Mouse (Mus musculus) midbrain, embryonic 16.5 days (tissue): ENCODE measurements at regions not wholly inside any gene's neighbourhood (a gene's known extent, or its start where the extent isn't known, plus 50 kb on each side); places are given as distances from the start of the nearest gene placed in this dataset.
"Not testable (repeated sequence)": the region's sequence is repeated elsewhere in the genome, so short reads cannot be mapped to it uniquely, and the experiment has no call there.

Experiments used
- ATAC-seq: fragments of 200-750 bp; cut with Nextera tagmentation; 2 replicates; pipeline ENCODE4 v1.8.0; 2017; ENCODE audit warnings: moderate TSS enrichment
- H3K27ac ChIP-seq: fragments of 300-500 bp; sonication (generic); 2 replicates; pipeline ENCODE4 v1.5.1; 2014; ENCODE audit warnings: mild to moderate bottlenecking, low read length, mixed read lengths
- H3K27me3 ChIP-seq: fragments of 300-500 bp; sonication (generic); 2 replicates; pipeline ENCODE4 v1.6.1; 2014; ENCODE audit warnings: low read depth, low read length, mixed read lengths; ENCODE audit not compliant: control insufficient read depth, insufficient read depth
- H3K36me3 ChIP-seq: fragments of 300-500 bp; sonication (generic); 2 replicates; pipeline ENCODE4 v1.6.1; 2014; ENCODE audit warnings: mild to moderate bottlenecking, low read length, moderate library complexity, mixed read lengths; ENCODE audit not compliant: control insufficient read depth, insufficient read depth
- H3K4me1 ChIP-seq: fragments of 300-500 bp; sonication (generic); 2 replicates; pipeline ENCODE4 v1.6.1; 2014; ENCODE audit warnings: mild to moderate bottlenecking, low read length, mixed read lengths; ENCODE audit not compliant: control insufficient read depth, insufficient read depth
- H3K4me2 ChIP-seq: fragments of 300-500 bp; sonication (generic); 2 replicates; pipeline ENCODE4 v1.6.1; 2014; ENCODE audit warnings: mild to moderate bottlenecking, low read length, mixed read lengths
- H3K4me3 ChIP-seq: fragments of 300-500 bp; sonication (generic); 2 replicates; pipeline ENCODE4 v1.5.1; 2014; ENCODE audit warnings: low read depth, mild to moderate bottlenecking, low read length, moderate library complexity, mixed read lengths
- H3K9ac ChIP-seq: fragments of 300-500 bp; sonication (generic); 2 replicates; pipeline ENCODE4 v1.6.1; 2014; ENCODE audit warnings: low read depth, low read length, mixed read lengths
- H3K9me3 ChIP-seq: fragments of 300-500 bp; sonication (generic); replicated peaks from 2 replicates; pipeline ENCODE4 v1.6.1; 2014; ENCODE audit warnings: mild to moderate bottlenecking, low read length, mixed read lengths; ENCODE audit not compliant: control insufficient read depth, poor library complexity, severe bottlenecking
- WGBS: fragments of 180-500 bp; shearing (Covaris S2); extraction: QIAGEN DNeasy Blood & Tissue Kit; methylation state at CpG from one replicate; pipeline ENCODE4 v1.1.7; 2014; 5-methylcytosine and 5-hydroxymethylcytosine counted together

GRCm38 (mm10) chr1:141066830-141067229 is 820.9 kb downstream of the Kcnt2 start:
- H3K27ac ChIP-seq, H3K9ac ChIP-seq, ATAC-seq, H3K27me3 ChIP-seq, H3K4me2 ChIP-seq, H3K4me3 ChIP-seq, H3K9me3 ChIP-seq, H3K36me3 ChIP-seq, H3K4me1 ChIP-seq: not testable (repeated sequence)
- 85% methylated on average over 8 of the region's 8 CpGs for WGBS

- Histone ChIP-seq H3K4me1 (no peaks in the 10 kb centered on the region), H3K4me2 (no peak overlapping the region), H3K36me3 (no peaks in the 10 kb centered on the region), H3K4me3 (no peak overlapping the region), H3K27ac (no peak overlapping the region), H3K9me3 (no peaks in the 10 kb centered on the region), H3K27me3 (no peaks in the 10 kb centered on the region), H3K9ac (no peak overlapping the region)
- WGBS: 79% methylated on average over 1 of the region's 1 CpGs
- ATAC-seq: no peak
These were observed 851.6 kb downstream of the Kcnt2 start for GRCm38 (mm10) chr1:141097575-141097974.

GRCm38 (mm10) chr1:141102546-141102945 is 856.6 kb downstream of the Kcnt2 start:
- no peak for ATAC-seq
- Histone ChIP-seq H3K4me3 (no peak overlapping the region), H3K4me2 (no peak overlapping the region), H3K9me3 (no peaks in the 10 kb centered on the region), H3K36me3 (no peaks in the 10 kb centered on the region), H3K4me1 (no peaks in the 10 kb centered on the region), H3K27me3 (no peaks in the 10 kb centered on the region), H3K9ac (no peak overlapping the region), H3K27ac (no peak overlapping the region)
- WGBS: 94% methylated on average over 1 of the region's 1 CpGs

GRCm38 (mm10) chr1:141104034-141104433 is 858.1 kb downstream of the Kcnt2 start:
- Histone ChIP-seq H3K9ac (no peak overlapping the region), H3K27me3 (no peaks in the 10 kb centered on the region), H3K36me3 (no peaks in the 10 kb centered on the region), H3K4me1 (no peaks in the 10 kb centered on the region), H3K27ac (no peak overlapping the region), H3K9me3 (no peaks in the 10 kb centered on the region), H3K4me3 (no peak overlapping the region), H3K4me2 (no peak overlapping the region)
- WGBS: 83% methylated on average over 1 of the region's 1 CpGs
- ATAC-seq: no peak

- 91% methylated on average over 2 of the region's 2 CpGs for WGBS
- H3K27me3 ChIP-seq: no peaks in the 10 kb centered on the region
- no peaks in the 10 kb centered on the region for H3K4me1 ChIP-seq
- no peaks in the 10 kb centered on the region for H3K36me3 ChIP-seq
- H3K9ac ChIP-seq: no peak overlapping the region
- H3K9me3 ChIP-seq: no peaks in the 10 kb centered on the region
- no peak overlapping the region for H3K4me2 ChIP-seq
- ATAC-seq: no peak
- H3K27ac ChIP-seq: no peak overlapping the region
- no peak overlapping the region for H3K4me3 ChIP-seq
These were observed 858.7 kb downstream of the Kcnt2 start for GRCm38 (mm10) chr1:141104633-141105032.

- H3K9ac ChIP-seq: no peak overlapping the region
- no peaks in the 10 kb centered on the region for H3K9me3 ChIP-seq
- no peaks in the 10 kb centered on the region for H3K27me3 ChIP-seq
- ATAC-seq: no peak
- H3K36me3 ChIP-seq: no peaks in the 10 kb centered on the region
- no peaks in the 10 kb centered on the region for H3K4me1 ChIP-seq
- WGBS: 29% methylated on average over 2 of the region's 2 CpGs
- H3K4me3 ChIP-seq: no peak overlapping the region
- H3K27ac ChIP-seq: no peak overlapping the region
- H3K4me2 ChIP-seq: no peak overlapping the region
These were observed 891.0 kb downstream of the Kcnt2 start for GRCm38 (mm10) chr1:141136771-141137541.

- not testable (repeated sequence) for H3K4me3 ChIP-seq, H3K4me2 ChIP-seq, ATAC-seq, H3K9me3 ChIP-seq, H3K36me3 ChIP-seq, H3K27me3 ChIP-seq, H3K9ac ChIP-seq, H3K27ac ChIP-seq, H3K4me1 ChIP-seq
- 97% methylated on average over 19 of the region's 19 CpGs for WGBS
These were observed 894.2 kb downstream of the Kcnt2 start for GRCm38 (mm10) chr1:141140157-141140556.

- H3K4me2 ChIP-seq: no peak overlapping the region
- 34% methylated on average over 1 of the region's 1 CpGs for WGBS
- H3K27ac ChIP-seq: no peak overlapping the region
- H3K9ac ChIP-seq: no peak overlapping the region
- H3K9me3 ChIP-seq: no peaks in the 10 kb centered on the region
- H3K4me3 ChIP-seq: no peak overlapping the region
- no peaks in the 10 kb centered on the region for H3K27me3 ChIP-seq
- H3K4me1 ChIP-seq: no peaks in the 10 kb centered on the region
- H3K36me3 ChIP-seq: no peaks in the 10 kb centered on the region
- ATAC-seq: peak; percentile 72; the same call in 1 of the 2 replicates
These were observed 899.8 kb downstream of the Kcnt2 start for GRCm38 (mm10) chr1:141145759-141146158.

- no peaks in the 10 kb centered on the region for H3K4me1 ChIP-seq
- no peak overlapping the region for H3K27ac ChIP-seq
- H3K27me3 ChIP-seq: no peaks in the 10 kb centered on the region
- 85% methylated on average over 2 of the region's 2 CpGs for WGBS
- no peaks in the 10 kb centered on the region for H3K9me3 ChIP-seq
- no peak overlapping the region for H3K4me3 ChIP-seq
- no peak for ATAC-seq
- no peaks in the 10 kb centered on the region for H3K36me3 ChIP-seq
- H3K4me2 ChIP-seq: no peak overlapping the region
- H3K9ac ChIP-seq: no peak overlapping the region
These were observed 903.9 kb downstream of the Kcnt2 start for GRCm38 (mm10) chr1:141149899-141150298.
